Mouse (Mus musculus): ENCODE measurements around the gene Ccsap. TPM values are rescaled to one million over a fixed set of nuclear protein-coding genes. Genes with fewer than 3 reads are reported as not detected.

Ccsap gene
- polyA plus RNA-seq, 1 experiment from 2014 or later = 7.4 TPM

DNA sequence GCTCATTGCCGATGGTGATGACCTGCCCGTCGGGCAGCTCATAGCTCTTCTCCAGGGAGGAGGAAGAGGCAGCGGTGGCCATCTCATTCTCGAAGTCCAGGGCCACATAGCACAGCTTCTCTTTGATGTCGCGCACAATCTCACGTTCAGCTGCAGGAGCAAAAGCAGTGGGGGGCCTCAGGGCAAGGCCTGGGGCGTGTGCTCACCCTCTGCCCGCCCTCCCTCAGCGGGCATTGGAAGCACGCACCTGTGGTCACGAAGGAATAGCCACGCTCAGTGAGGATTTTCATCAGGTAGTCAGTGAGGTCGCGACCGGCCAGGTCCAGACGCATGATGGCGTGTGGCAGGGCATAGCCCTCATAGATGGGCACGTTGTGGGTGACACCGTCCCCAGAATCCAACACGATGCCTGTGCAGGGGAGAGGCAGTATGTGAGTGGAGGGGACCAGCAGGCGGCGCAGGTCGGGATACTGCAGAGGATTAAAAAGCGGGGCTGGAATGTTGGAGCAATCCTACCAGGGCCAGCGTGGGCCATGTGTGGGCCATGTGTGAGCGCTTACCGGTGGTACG lies 32.7 kb upstream of the Ccsap start:
- Histone ChIP-seq H3K27me3 (peaks cover 71% of the 10 kb centered on the region), H3K4me3 (peak overlapping the region; percentile 31), H3K4me2 (replicated peaks) (peak overlapping the region; percentile 48), H3K27ac (no peak overlapping the region), H3K4me1 (peaks cover 15% of the 10 kb centered on the region), H3K36me3 (no peaks in the 10 kb centered on the region), H3K9ac (no peak overlapping the region), H3K9me3 (no peaks in the 10 kb centered on the region)
- 9% methylated on average over 30 of the region's 30 CpGs for WGBS
- no peak for ATAC-seq (ENCODE audit: insufficient number of reproducible peaks, insufficient read depth, low FRiP score, low TSS enrichment)

DNA sequence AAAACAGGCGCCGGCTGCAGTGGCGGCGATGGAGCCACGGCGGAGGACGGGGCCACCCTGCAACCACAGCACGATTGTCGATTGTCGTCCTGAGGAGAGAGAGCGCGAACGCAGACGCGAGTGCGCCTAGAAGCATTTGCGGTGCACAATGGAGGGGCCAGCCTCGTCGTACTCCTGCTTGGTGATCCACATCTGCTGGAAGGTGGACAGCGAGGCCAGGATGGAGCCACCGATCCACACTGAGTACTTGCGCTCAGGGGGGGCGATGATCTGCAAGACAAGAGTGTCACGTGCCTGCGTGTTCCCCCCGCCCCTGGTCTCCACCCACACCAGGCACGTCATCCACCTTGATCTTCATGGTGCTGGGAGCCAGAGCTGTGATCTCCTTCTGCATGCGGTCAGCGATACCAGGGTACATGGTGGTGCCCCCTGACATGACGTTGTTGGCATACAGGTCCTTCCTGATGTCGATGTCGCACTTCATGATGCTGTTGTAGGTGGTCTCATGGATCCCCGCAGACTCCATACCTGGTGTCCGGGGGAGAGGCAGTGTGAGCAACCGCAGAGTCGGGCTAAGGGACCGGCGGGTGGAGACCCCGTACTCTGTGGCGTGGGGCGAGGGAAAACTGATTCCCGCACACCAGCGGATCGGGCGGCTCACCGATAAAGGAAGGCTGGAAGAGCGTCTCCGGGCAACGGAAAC lies 32.0 kb upstream of the Ccsap start:
- H3K9me3 ChIP-seq = no peaks in the 10 kb centered on the region
- H3K27me3 ChIP-seq = peaks cover 71% of the 10 kb centered on the region
- no peak overlapping the region for H3K27ac ChIP-seq
- H3K9ac ChIP-seq = no peak overlapping the region
- H3K36me3 ChIP-seq = no peaks in the 10 kb centered on the region
- H3K4me3 ChIP-seq = peak overlapping the region; percentile 31
- 2% methylated on average over 49 of the region's 49 CpGs for WGBS
- peaks cover 15% of the 10 kb centered on the region for H3K4me1 ChIP-seq
- no peak for ATAC-seq (ENCODE audit: insufficient number of reproducible peaks, insufficient read depth, low FRiP score, low TSS enrichment)
- peak overlapping the region; percentile 48 for H3K4me2 ChIP-seq (replicated peaks)

DNA sequence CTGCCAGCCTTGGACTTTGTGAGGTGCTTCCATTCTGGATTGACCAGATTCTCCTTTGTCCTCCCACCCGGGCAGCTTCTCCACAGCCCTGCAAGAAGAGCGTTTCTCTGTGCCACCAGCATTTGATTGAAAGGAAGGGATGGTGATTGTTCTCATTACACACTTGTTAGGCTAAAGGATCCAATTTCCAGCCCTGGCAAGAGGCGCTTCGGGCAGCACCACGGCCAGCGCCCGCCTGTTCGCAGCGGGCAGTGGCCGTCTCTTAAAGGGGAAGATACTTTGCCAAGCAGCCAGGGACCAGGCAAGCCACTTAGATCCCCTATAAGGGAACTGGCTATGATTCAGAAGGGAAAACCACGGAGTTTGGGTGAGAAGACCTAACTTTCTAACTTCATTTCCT lies 31.3 kb upstream of the Ccsap start:
- Histone ChIP-seq H3K4me1 (peaks cover 15% of the 10 kb centered on the region), H3K9ac (no peak overlapping the region), H3K27ac (no peak overlapping the region), H3K36me3 (no peaks in the 10 kb centered on the region), H3K4me3 (peak overlapping the region; percentile 31; the same call in 1 of the 2 replicates), H3K4me2 (replicated peaks) (peak overlapping the region; percentile 48), H3K27me3 (peaks cover 64% of the 10 kb centered on the region), H3K9me3 (no peaks in the 10 kb centered on the region)
- WGBS = under 1% methylated on average over 11 of the region's 11 CpGs
- ATAC-seq (ENCODE audit: insufficient number of reproducible peaks, insufficient read depth, low FRiP score, low TSS enrichment) = no peak

DNA sequence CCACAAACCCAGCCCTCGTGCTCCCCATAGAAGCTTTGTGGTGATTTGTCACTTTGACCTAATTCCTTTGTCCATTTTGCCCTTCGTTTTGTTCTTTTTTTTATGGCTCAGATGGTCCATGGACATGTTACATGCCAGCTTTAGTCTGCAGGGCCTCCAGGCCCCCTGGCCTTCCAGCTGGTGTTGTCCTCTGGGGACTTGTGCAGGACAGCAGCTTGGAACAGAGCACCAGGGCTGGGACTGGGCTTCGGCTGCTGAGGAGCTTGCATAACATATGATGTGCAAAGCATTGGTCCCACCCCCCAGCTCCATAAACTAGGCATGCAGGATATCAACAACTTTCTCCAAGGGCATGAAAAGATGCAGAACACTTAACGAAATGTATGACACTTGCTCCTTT lies 29.8 kb upstream of the Ccsap start:
- Histone ChIP-seq H3K36me3 (no peaks in the 10 kb centered on the region), H3K9ac (no peak overlapping the region), H3K27me3 (peaks cover 49% of the 10 kb centered on the region), H3K4me3 (no peak overlapping the region), H3K4me2 (replicated peaks) (no peak overlapping the region), H3K9me3 (no peaks in the 10 kb centered on the region), H3K27ac (no peak overlapping the region), H3K4me1 (peaks cover 20% of the 10 kb centered on the region)
- no peak for ATAC-seq (ENCODE audit: insufficient number of reproducible peaks, insufficient read depth, low FRiP score, low TSS enrichment)
- WGBS = 69% methylated on average over 4 of the region's 4 CpGs

DNA sequence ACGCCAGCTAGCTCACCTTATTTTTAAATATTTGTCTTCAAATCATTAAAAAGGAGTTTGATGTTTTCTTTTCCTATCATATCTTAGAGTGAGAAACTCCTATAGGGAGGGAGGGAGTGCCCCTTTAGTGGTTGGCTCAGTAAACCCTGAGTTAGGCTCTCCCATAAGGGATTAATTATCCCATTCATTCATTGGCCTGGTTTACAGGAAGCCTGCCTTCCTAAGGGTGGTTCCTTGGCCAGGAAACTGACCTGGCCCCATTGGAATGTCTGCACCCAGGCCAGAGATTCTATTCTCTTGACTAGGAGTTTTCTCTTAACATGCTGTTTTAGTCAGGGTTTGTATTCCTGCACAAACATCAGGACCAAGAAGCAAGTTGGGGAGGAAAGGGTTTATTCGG lies 27.9 kb upstream of the Ccsap start:
- Histone ChIP-seq H3K4me1 (peaks cover 28% of the 10 kb centered on the region), H3K4me3 (no peak overlapping the region), H3K36me3 (no peaks in the 10 kb centered on the region), H3K9me3 (no peaks in the 10 kb centered on the region), H3K4me2 (replicated peaks) (no peak overlapping the region), H3K9ac (no peak overlapping the region), H3K27me3 (peaks cover 38% of the 10 kb centered on the region), H3K27ac (no peak overlapping the region)
- 73% methylated on average over 2 of the region's 2 CpGs for WGBS
- no peak for ATAC-seq (ENCODE audit: insufficient number of reproducible peaks, insufficient read depth, low FRiP score, low TSS enrichment)

DNA sequence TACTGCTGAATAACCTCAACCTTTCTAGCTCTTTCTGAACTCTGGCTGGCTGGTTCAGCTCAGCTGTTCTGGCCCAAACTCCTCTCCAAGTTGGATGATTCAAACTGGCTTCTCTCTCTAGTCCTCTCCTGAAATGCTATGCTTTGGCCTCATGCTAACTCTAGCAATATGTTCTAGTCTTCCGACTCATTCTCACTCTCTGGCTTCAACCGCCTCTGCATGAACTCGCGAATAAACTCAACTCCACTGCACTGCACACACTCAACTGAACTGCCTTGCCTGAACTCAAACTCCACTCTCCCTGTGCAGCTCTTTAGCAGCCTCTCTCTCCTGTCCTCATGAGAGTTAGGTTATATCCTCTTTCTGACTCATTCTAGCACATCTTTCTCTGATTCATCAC lies 27.2 kb upstream of the Ccsap start:
- H3K4me1 ChIP-seq = peaks cover 21% of the 10 kb centered on the region
- H3K27me3 ChIP-seq = peaks cover 30% of the 10 kb centered on the region
- no peak overlapping the region for H3K9ac ChIP-seq
- no peak for ATAC-seq (ENCODE audit: insufficient number of reproducible peaks, insufficient read depth, low FRiP score, low TSS enrichment)
- WGBS = 91% methylated on average over 4 of the region's 4 CpGs
- no peak overlapping the region for H3K4me3 ChIP-seq
- H3K27ac ChIP-seq = no peak overlapping the region
- no peak overlapping the region for H3K4me2 ChIP-seq (replicated peaks)
- H3K9me3 ChIP-seq = no peaks in the 10 kb centered on the region
- H3K36me3 ChIP-seq = no peaks in the 10 kb centered on the region

DNA sequence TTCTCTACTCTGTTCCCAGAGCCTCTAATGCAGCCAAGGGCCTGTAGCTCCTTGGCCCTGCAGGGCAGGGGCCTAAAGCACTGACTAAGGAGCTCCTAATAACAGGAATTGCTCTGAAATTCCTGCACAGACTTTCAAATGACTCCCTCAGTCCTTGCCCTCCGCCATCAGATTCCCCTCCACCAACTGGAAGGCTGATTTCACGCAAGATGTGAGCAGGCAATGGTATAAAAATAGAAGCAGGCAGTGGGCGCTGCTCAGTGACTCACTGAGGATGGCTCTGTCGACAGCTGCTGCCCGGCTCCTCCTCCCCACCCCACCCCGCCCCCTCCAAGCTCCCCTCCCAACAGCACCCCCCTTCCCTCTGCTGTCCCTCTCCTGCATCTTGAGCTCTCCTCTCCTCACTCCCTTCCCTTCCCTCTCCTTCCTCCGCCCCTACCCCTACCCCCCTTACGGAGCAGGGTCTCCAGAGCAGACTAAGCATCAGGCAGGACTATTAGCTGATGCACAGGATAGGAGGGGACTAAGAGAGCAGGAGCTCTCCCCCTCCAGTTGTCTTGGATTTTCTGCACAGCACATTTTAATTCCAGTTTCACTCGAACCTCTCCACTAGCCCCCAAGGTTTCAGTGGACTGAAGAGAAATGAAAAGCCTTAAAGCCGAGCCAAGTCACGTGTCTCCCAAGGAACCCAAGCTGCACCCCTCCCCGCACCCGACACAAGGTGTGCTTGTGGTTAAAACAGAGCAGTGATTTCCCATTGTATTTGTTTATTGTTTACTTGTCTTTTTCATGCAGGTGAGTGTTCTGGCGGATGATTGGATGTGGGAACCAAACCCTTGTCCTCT lies 24.9 kb upstream of the Ccsap start:
- Histone ChIP-seq H3K36me3 (no peaks in the 10 kb centered on the region), H3K4me2 (replicated peaks) (peak overlapping the region; percentile 30), H3K4me3 (no peak overlapping the region), H3K9me3 (no peaks in the 10 kb centered on the region), H3K27me3 (peaks cover 10% of the 10 kb centered on the region), H3K27ac (no peak overlapping the region), H3K4me1 (peaks cover 13% of the 10 kb centered on the region), H3K9ac (no peak overlapping the region)
- WGBS = 5% methylated on average over 13 of the region's 14 CpGs
- ATAC-seq (ENCODE audit: insufficient number of reproducible peaks, insufficient read depth, low FRiP score, low TSS enrichment) = peak; percentile 73

DNA sequence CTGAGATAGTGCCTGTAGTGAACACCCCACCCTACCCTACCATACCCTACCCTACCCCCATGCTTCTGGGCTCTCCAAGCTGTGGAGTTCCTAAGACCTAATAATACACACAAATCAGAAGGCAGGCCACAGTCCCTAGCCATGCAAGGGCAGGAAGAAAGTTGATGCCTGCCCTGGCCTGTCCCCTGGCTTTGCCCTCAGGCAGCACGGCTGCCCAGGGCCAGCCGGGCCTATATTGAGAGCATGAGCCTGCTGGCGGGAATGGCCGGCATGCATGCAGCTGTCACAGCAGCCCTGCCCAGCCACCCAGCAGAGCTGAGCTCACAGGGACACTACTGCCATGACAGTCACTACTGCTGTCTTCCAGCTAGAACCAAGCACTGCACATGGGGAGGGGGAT lies 23.1 kb upstream of the Ccsap start:
- Histone ChIP-seq H3K4me3 (no peak overlapping the region), H3K36me3 (no peaks in the 10 kb centered on the region), H3K27ac (no peak overlapping the region), H3K4me1 (peaks cover 13% of the 10 kb centered on the region), H3K9ac (no peak overlapping the region), H3K27me3 (peaks cover 7% of the 10 kb centered on the region; the same call in 1 of the 2 replicates), H3K9me3 (no peaks in the 10 kb centered on the region), H3K4me2 (replicated peaks) (no peak overlapping the region)
- ATAC-seq (ENCODE audit: insufficient number of reproducible peaks, insufficient read depth, low FRiP score, low TSS enrichment) = no peak
- 69% methylated on average over 4 of the region's 4 CpGs for WGBS

DNA sequence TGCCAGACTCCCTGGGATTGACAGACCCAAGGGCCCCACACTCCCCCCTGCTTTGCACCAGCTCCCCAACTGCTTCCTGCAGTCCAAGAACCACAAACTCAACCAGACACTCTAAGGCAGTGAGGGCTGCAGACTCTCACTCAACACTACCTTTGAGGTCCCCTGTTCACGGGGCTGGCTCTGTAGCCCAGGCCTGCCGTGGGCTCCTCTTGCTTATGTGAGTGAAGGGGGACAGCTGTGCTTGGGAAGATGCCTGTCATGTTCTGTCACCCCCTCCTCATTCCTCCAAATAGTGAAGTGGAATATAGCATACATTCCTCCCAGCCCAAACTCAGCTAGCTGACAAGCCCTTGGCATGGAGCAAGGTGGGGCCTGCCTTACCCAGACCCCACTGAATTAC lies 22.4 kb upstream of the Ccsap start:
- no peak overlapping the region for H3K27ac ChIP-seq
- H3K9ac ChIP-seq = no peak overlapping the region
- H3K9me3 ChIP-seq = no peaks in the 10 kb centered on the region
- peaks cover 7% of the 10 kb centered on the region; the same call in 1 of the 2 replicates for H3K27me3 ChIP-seq
- H3K36me3 ChIP-seq = no peaks in the 10 kb centered on the region
- H3K4me1 ChIP-seq = peaks cover 13% of the 10 kb centered on the region
- WGBS = 71% methylated on average over 2 of the region's 2 CpGs
- H3K4me2 ChIP-seq (replicated peaks) = no peak overlapping the region
- no peak for ATAC-seq (ENCODE audit: insufficient number of reproducible peaks, insufficient read depth, low FRiP score, low TSS enrichment)
- no peak overlapping the region for H3K4me3 ChIP-seq

DNA sequence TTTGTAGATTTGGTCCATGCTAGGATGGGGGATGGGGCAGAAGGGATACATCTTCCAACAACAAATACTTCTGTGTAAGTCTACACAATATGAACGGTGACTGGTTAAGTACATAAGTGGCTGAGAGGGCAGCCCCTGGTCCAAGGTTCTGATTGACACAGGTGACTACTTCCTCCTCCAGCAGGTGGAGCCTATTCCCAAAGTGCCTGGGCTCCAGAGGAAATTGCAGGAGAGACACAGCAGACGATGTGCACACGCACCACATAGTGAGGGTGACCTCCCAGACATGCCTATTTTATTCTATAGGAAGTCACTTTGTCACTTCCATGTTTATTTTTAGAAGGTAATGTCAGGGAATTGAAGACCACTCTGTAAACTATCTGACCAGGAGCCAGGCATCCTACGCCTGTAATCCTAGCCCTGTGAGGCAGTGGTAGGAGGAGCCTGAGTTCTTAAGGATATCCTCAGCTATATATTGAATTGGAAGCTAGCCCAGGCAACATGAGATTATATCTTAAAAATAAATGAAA lies 20.9 kb upstream of the Ccsap start:
- H3K9ac ChIP-seq = no peak overlapping the region

DNA sequence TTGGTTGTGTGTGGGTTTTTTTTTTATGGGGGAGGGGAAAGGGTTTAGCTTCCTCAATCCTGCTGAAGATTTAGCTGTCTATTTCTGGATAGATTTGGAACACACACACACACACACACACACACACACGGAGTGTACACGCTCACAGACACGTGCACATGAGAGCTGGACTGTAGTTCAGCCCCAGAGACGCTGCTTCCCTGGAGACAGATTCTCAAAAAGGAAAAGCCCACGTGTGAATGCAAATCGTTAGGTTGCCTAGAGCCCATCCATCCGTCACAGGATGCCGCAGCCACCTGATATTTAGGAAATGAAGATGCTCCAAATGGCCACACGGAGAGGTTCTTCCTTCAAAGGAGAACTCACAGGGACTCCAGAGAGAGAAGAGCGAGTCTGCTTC lies 20.3 kb upstream of the Ccsap start:
- peaks cover 7% of the 10 kb centered on the region; the same call in 1 of the 2 replicates for H3K27me3 ChIP-seq
- ATAC-seq (ENCODE audit: insufficient number of reproducible peaks, insufficient read depth, low FRiP score, low TSS enrichment) = no peak
- no peak overlapping the region for H3K4me2 ChIP-seq (replicated peaks)
- 67% methylated on average over 10 of the region's 10 CpGs for WGBS
- H3K4me3 ChIP-seq = no peak overlapping the region
- no peak overlapping the region for H3K9ac ChIP-seq
- no peaks in the 10 kb centered on the region for H3K36me3 ChIP-seq
- H3K4me1 ChIP-seq = peaks cover 13% of the 10 kb centered on the region
- H3K9me3 ChIP-seq = no peaks in the 10 kb centered on the region
- H3K27ac ChIP-seq = no peak overlapping the region

More for the DNA sequence above, 20.9 kb upstream of the Ccsap start:
- Histone ChIP-seq H3K4me2 (replicated peaks) (no peak overlapping the region), H3K36me3 (no peaks in the 10 kb centered on the region), H3K4me1 (peaks cover 13% of the 10 kb centered on the region), H3K4me3 (no peak overlapping the region), H3K27ac (no peak overlapping the region), H3K27me3 (peaks cover 7% of the 10 kb centered on the region; the same call in 1 of the 2 replicates), H3K9me3 (no peaks in the 10 kb centered on the region)
- 45% methylated on average over 4 of the region's 4 CpGs for WGBS
- no peak for ATAC-seq (ENCODE audit: insufficient number of reproducible peaks, insufficient read depth, low FRiP score, low TSS enrichment)
